In the genomic region with DNA sequence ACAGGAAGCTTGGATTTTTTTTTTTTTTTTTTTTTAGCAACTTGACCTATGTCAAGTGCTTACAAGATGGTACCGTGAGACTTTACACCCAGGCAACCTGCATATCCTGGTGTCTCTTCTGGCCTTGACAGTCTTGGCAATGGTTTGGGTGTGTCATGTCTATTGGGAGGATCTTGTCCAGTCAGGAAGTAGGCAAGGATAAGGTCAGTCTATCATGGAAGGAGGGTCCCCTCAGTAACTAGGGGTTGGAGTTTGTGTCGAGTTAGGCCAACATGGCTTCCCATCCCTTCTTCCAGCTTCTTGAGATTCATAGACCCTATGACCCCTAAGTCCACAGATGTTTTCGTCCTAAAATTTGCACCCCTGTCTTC, we compare ENCODE assay signal across 10 mouse cellular contexts. TPM values are rescaled to one million over a fixed set of nuclear protein-coding genes. Genes with fewer than 3 reads are reported as not detected.
DNase-seq lines count a peak whose midpoint lies in the region; ATAC-seq and TF ChIP-seq lines count a peak whose summit lies in the region.
"Had no signal": no experiment of that assay in that cellular context is flagged by ENCODE, and none has a peak within 500 bp of the region (broad histone marks: within the 10 kb centered on the region; RNA-seq: fewer than 3 reads in every experiment).

No protein-coding gene starts in this region.

- no peak for ATAC-seq in limb, embryonic 14.5 days (ENCODE audit: low FRiP score, low read depth)
- ATAC-seq in stomach, postnatal 0 days (ENCODE audit: low FRiP score, low TSS enrichment) = no peak

- no peaks in the 10 kb centered on the region for H3K27me3 ChIP-seq in cerebellum, adult 2 months (ENCODE audit: control insufficient read depth, insufficient read depth, low read length)
- H3K27me3 ChIP-seq in testis, adult 2 months (ENCODE audit: control insufficient read depth, insufficient read depth, low read length) = no peaks in the 10 kb centered on the region
- H3K27me3 ChIP-seq in limb, embryonic 14.5 days (ENCODE audit: control insufficient read depth, insufficient read depth, low read length) = no peaks in the 10 kb centered on the region
- H3K27me3 ChIP-seq in stomach, postnatal 0 days (ENCODE audit: control insufficient read depth, insufficient read depth, low read length) = no peaks in the 10 kb centered on the region

- TF ChIP-seq CTCF in cerebellum, adult 2 months (IDR thresholded peaks at IDR 0.05; ENCODE audit: borderline replicate concordance, insufficient read depth, low read depth, low read length) = no peak
- no peak for TF ChIP-seq CTCF in testis, adult 2 months (IDR thresholded peaks at IDR 0.05; ENCODE audit: control insufficient read depth, insufficient read depth, insufficient replicate concordance, low read depth, low read length)
- no peak for TF ChIP-seq CTCF in stomach, postnatal 0 days (IDR thresholded peaks at IDR 0.05; ENCODE audit: low read depth)

- WGBS in cerebellum, adult 2 months = 66% methylated on average over 3 of the region's 3 CpGs
- WGBS in limb, embryonic 14.5 days = 83% methylated on average over 3 of the region's 3 CpGs
- WGBS in stomach, postnatal 0 days = 89% methylated on average over 3 of the region's 3 CpGs

- no peaks in the 10 kb centered on the region for H3K36me3 ChIP-seq in testis, adult 2 months (ENCODE audit: control insufficient read depth, insufficient read depth, low read length)
- no peaks in the 10 kb centered on the region; the same call in 1 of the 2 replicates for H3K36me3 ChIP-seq in limb, embryonic 14.5 days (ENCODE audit: control insufficient read depth, insufficient read depth, low read length)
- H3K36me3 ChIP-seq in stomach, postnatal 0 days (ENCODE audit: control insufficient read depth, insufficient read depth, low read length) = no peaks in the 10 kb centered on the region

- no peak overlapping the region for H3K9ac ChIP-seq in limb, embryonic 14.5 days (ENCODE audit: low read depth, low read length, severe bottlenecking)
- peak overlapping the region; percentile 91 for H3K9ac ChIP-seq in stomach, postnatal 0 days (ENCODE audit: low read length)

- H3K4me3 ChIP-seq in cerebellum, adult 2 months (replicated peaks; ENCODE audit: insufficient read depth, low read depth, low read length) = peak overlapping the region; percentile 70
- peak overlapping the region; percentile 86 for H3K4me3 ChIP-seq in testis, adult 2 months (ENCODE audit: control insufficient read depth, low read depth, low read length)
- peak overlapping the region; percentile 62 for H3K4me3 ChIP-seq in limb, embryonic 14.5 days (replicated peaks; ENCODE audit: low read length)
- H3K4me3 ChIP-seq in stomach, postnatal 0 days (ENCODE audit: low read depth, low read length) = peak overlapping the region; percentile 70

- peaks cover 16% of the 10 kb centered on the region for H3K4me1 ChIP-seq in cerebellum, adult 2 months (ENCODE audit: control insufficient read depth, insufficient read depth, low read length)
- peaks cover 3% of the 10 kb centered on the region for H3K4me1 ChIP-seq in testis, adult 2 months (ENCODE audit: control insufficient read depth, insufficient read depth, low read length)
- peaks cover 5% of the 10 kb centered on the region; the same call in 1 of the 2 replicates for H3K4me1 ChIP-seq in limb, embryonic 14.5 days (ENCODE audit: control insufficient read depth, insufficient read depth, low read length)
- 0 out of 2 replicates have a peak, but pooled peaks cover 2% of the 10 kb centered on the region for H3K4me1 ChIP-seq in stomach, postnatal 0 days (replicated peaks; ENCODE audit: control insufficient read depth, insufficient read depth)

- no peak for DNase-seq in cerebellum, adult 2 months
- DNase-seq in cerebellum, postnatal 4 days (ENCODE audit: low spot score in 2 of 2) = no peak
- DNase-seq in testis, postnatal 14 days (ENCODE audit: low spot score) = no peak
- DNase-seq in limb, embryonic 14.5 days (ENCODE audit: low spot score) = no peak
- DNase-seq in stomach, postnatal 0 days (ENCODE audit: low spot score) = no peak
- DNase-seq in left cerebral cortex, postnatal 4 days = no peak
- DNase-seq in ovary, postnatal 10 days (ENCODE audit: low spot score) = no peak

- intact Hi-C loops in left cerebral cortex, postnatal 4 days (cut with DNase I) = no loop called here

- no peak overlapping the region for H3K27ac ChIP-seq in cerebellum, adult 2 months (ENCODE audit: insufficient read depth, low read length)
- H3K27ac ChIP-seq in testis, adult 2 months (ENCODE audit: control insufficient read depth, insufficient read depth, low read depth, low read length) = no peak overlapping the region
- H3K27ac ChIP-seq in limb, embryonic 14.5 days (replicated peaks; ENCODE audit: low read depth, low read length) = no peak overlapping the region
- H3K27ac ChIP-seq in stomach, postnatal 0 days (replicated peaks) = no peak overlapping the region

- H3K4me2 ChIP-seq in limb, embryonic 14.5 days (replicated peaks; ENCODE audit: low read depth, low read length, severe bottlenecking) = peak overlapping the region; percentile 90
- H3K4me2 ChIP-seq in stomach, postnatal 0 days (replicated peaks; ENCODE audit: low read depth) = peak overlapping the region; percentile 85

- TF ChIP-seq EP300 in stomach, postnatal 0 days (optimal IDR thresholded peaks at IDR 0.05) = no peak

- TF ChIP-seq POLR2A in cerebellum, adult 2 months (IDR thresholded peaks at IDR 0.05; ENCODE audit: borderline replicate concordance, insufficient read depth, low read length) = no peak
- TF ChIP-seq POLR2A in testis, adult 2 months (IDR thresholded peaks at IDR 0.05; ENCODE audit: control insufficient read depth, low read depth, low read length) = no peak
- no peak for TF ChIP-seq POLR2A in limb, embryonic 14.5 days (IDR thresholded peaks at IDR 0.05; ENCODE audit: borderline replicate concordance, extremely low read depth, insufficient read depth, insufficient read length)

- H3K9me3 ChIP-seq in limb, embryonic 14.5 days (ENCODE audit: control insufficient read depth, low read length) = no peaks in the 10 kb centered on the region
- no peaks in the 10 kb centered on the region for H3K9me3 ChIP-seq in stomach, postnatal 0 days (ENCODE audit: control insufficient read depth, low read length)

RNA-seq across cellular contexts. Expression of a gene that starts 0.9 kb away (rescaled TPM):
- 138 TPM in 2 replicates for polyA plus RNA-seq in cerebellum, adult 2 months (2012; rRNA removed)
- polyA plus RNA-seq in testis, adult 2 months (2012; rRNA removed) = 131 and 135 TPM in 2 replicates
- polyA plus RNA-seq in limb, embryonic 14.5 days (2012; rRNA removed) = 11.2 and 13.0 TPM in 2 replicates
- 9.1 and 9.5 TPM in 2 replicates for polyA plus RNA-seq in limb, embryonic 14.5 days (2014; fragmentation: Nextera tagmentation; extraction: Ambion mirVana)
- polyA plus RNA-seq in stomach, postnatal 0 days (2015; fragmentation: Nextera tagmentation; extraction: Ambion mirVana) = 28.4 and 31.4 TPM in 2 replicates
- 10 to 100 TPM; 17.7 to 18.8 TPM for total RNA-seq in left cerebral cortex, postnatal 4 days (2021)
- total RNA-seq: CH12.LX had no signal

RNA-seq across cellular contexts. Expression of a gene that starts 24.9 kb away (rescaled TPM):
- polyA plus RNA-seq in cerebellum, adult 2 months (2012; rRNA removed) = 14.8 and 15.4 TPM in 2 replicates
- polyA plus RNA-seq in testis, adult 2 months (2012; rRNA removed) = 0.19 and 0.21 TPM in 2 replicates
- 0.08 and 0.36 TPM in 2 replicates for polyA plus RNA-seq in limb, embryonic 14.5 days (2012; rRNA removed)
- polyA plus RNA-seq in limb, embryonic 14.5 days (2014; fragmentation: Nextera tagmentation; extraction: Ambion mirVana) = not detected in 2 replicates
- polyA plus RNA-seq in stomach, postnatal 0 days (2015; fragmentation: Nextera tagmentation; extraction: Ambion mirVana) = not detected in 2 replicates
- 10 to 100 TPM; 20.0 to 25.2 TPM for total RNA-seq in left cerebral cortex, postnatal 4 days (2021)
- total RNA-seq: CH12.LX; gastrocnemius, adult 18-20 months had no signal

RNA-seq across cellular contexts. Expression of a gene that starts 37.2 kb away (rescaled TPM):
- polyA plus RNA-seq in cerebellum, adult 2 months (2012; rRNA removed) = 2.6 TPM in 2 replicates
- 0.53 and 0.96 TPM in 2 replicates for polyA plus RNA-seq in testis, adult 2 months (2012; rRNA removed)
- polyA plus RNA-seq in limb, embryonic 14.5 days (2012; rRNA removed) = 9.4 and 12.2 TPM in 2 replicates
- 11.0 and 11.8 TPM in 2 replicates for polyA plus RNA-seq in limb, embryonic 14.5 days (2014; fragmentation: Nextera tagmentation; extraction: Ambion mirVana)
- 2.5 and 3.1 TPM in 2 replicates for polyA plus RNA-seq in stomach, postnatal 0 days (2015; fragmentation: Nextera tagmentation; extraction: Ambion mirVana)
- 1 to 10 TPM in 1 of 2 experiments, under 1 TPM in 1; 0.54 to 1.1 TPM for total RNA-seq in left cerebral cortex, postnatal 4 days (2021)
- total RNA-seq: CH12.LX had no signal

Comparison
In these comparisons a context has a peak if more than half of its experiments do, and no peak if none do; other contexts are left out.
1. RNA of a gene that starts 24.9 kb away (polyA plus RNA-seq): 14.8 to 15.4 TPM in cerebellum, adult 2 months; 0.08 to 0.36 TPM in limb, embryonic 14.5 days, 0.19 to 0.21 TPM in testis, adult 2 months and not detected in stomach, postnatal 0 days; every median in the first group is over 10 times any median in the second.
2. Peak in every context shown above with its lines, with median percentiles within 50 percentile points of each other: H3K4me3 ChIP-seq.